8 mouse cellular contexts compared by ENCODE assay signal in genomic region chr12:8301011-8301814, GRCm38 (mm10). TPM values are rescaled to one million over a fixed set of nuclear protein-coding genes. Genes with fewer than 3 reads are reported as not detected.
A peak's percentile ranks its signal among the peaks of the same experiment; 100 is the strongest.
DNase-seq lines count a peak whose midpoint lies in the region; ATAC-seq and TF ChIP-seq lines count a peak whose summit lies in the region.

No protein-coding gene starts in this region.

- H3K4me2 ChIP-seq in limb, embryonic 11.5 days (ENCODE audit: low read depth, severe bottlenecking) = peak overlapping the region; percentile 70
- H3K4me2 ChIP-seq in neural tube, embryonic 15.5 days = peak overlapping the region; percentile 85

- no peak overlapping the region for H3K27ac ChIP-seq in layer of hippocampus, adult 2 months
- H3K27ac ChIP-seq in forebrain, embryonic 10.5 days = 0 out of 2 replicates have a peak overlapping the region, but pooled peaks have one; percentile 16
- no peak overlapping the region for H3K27ac ChIP-seq in limb, embryonic 11.5 days (replicated peaks; ENCODE audit: low read depth, low read length)
- H3K27ac ChIP-seq in neural tube, embryonic 15.5 days (replicated peaks) = no peak overlapping the region

- peak overlapping the region; percentile 52 for H3K4me3 ChIP-seq in layer of hippocampus, adult 2 months
- peak overlapping the region; percentile 54 for H3K4me3 ChIP-seq in forebrain, embryonic 10.5 days
- H3K4me3 ChIP-seq in limb, embryonic 11.5 days (ENCODE audit: low read depth, low read length) = peak overlapping the region; percentile 44
- peak overlapping the region; percentile 44 for H3K4me3 ChIP-seq in neural tube, embryonic 15.5 days (replicated peaks)

- peaks cover 100% of the 10 kb centered on the region for H3K27me3 ChIP-seq in forebrain, embryonic 10.5 days (ENCODE audit: poor library complexity, severe bottlenecking)
- peaks cover 83% of the 10 kb centered on the region for H3K27me3 ChIP-seq in limb, embryonic 11.5 days (ENCODE audit: control insufficient read depth, insufficient read depth, low read length)
- H3K27me3 ChIP-seq in neural tube, embryonic 15.5 days (replicated peaks) = peaks cover 96% of the 10 kb centered on the region

- H3K4me1 ChIP-seq in forebrain, embryonic 10.5 days = peaks cover 49% of the 10 kb centered on the region
- H3K4me1 ChIP-seq in limb, embryonic 11.5 days (ENCODE audit: control insufficient read depth, insufficient read depth, low read length) = peaks cover 13% of the 10 kb centered on the region
- peaks cover 35% of the 10 kb centered on the region for H3K4me1 ChIP-seq in neural tube, embryonic 15.5 days

- no peak for TF ChIP-seq CTCF in layer of hippocampus, adult 2 months (conservative IDR thresholded peaks at IDR 0.05)

- no peaks in the 10 kb centered on the region for H3K36me3 ChIP-seq in forebrain, embryonic 10.5 days (replicated peaks)
- H3K36me3 ChIP-seq in limb, embryonic 11.5 days (ENCODE audit: control insufficient read depth, insufficient read depth, low read length) = no peaks in the 10 kb centered on the region
- no peaks in the 10 kb centered on the region for H3K36me3 ChIP-seq in neural tube, embryonic 15.5 days

- no peaks in the 10 kb centered on the region for H3K9me3 ChIP-seq in forebrain, embryonic 10.5 days
- no peaks in the 10 kb centered on the region for H3K9me3 ChIP-seq in limb, embryonic 11.5 days (ENCODE audit: control insufficient read depth, low read length)
- no peaks in the 10 kb centered on the region for H3K9me3 ChIP-seq in neural tube, embryonic 15.5 days (replicated peaks)

- DNase-seq in layer of hippocampus, adult 2 months (ENCODE audit: low spot score in 2 of 2) = no peak
- DNase-seq in layer of hippocampus, adult 8-10 months (ENCODE audit: low spot score in 2 of 2) = no peak
- DNase-seq in forebrain, embryonic 10.5 days (ENCODE audit: extremely low spot score, low spot score) = no peak
- peak; percentile 61 for DNase-seq in limb, embryonic 11.5 days (ENCODE audit: low spot score)
- DNase-seq in right cerebral cortex, postnatal 4 days = no peak
- no peak for DNase-seq in frontal cortex, postnatal 10 days (ENCODE audit: low spot score in 2 of 2)

- 1% methylated on average over 46 of the region's 46 CpGs for WGBS in forebrain, embryonic 10.5 days
- 3% methylated on average over 42 of the region's 46 CpGs for WGBS in limb, embryonic 11.5 days
- 3% methylated on average over 46 of the region's 46 CpGs for WGBS in neural tube, embryonic 15.5 days

- ATAC-seq in limb, embryonic 11.5 days (ENCODE audit: insufficient number of reproducible peaks, low FRiP score, low TSS enrichment, low read depth) = no peak
- peak; percentile 24; the same call in 1 of the 2 replicates for ATAC-seq in neural tube, embryonic 15.5 days (ENCODE audit: low FRiP score)
- no peak for ATAC-seq in erythroid progenitor cell, adult 5-6 weeks (replicated peaks; ENCODE audit: low FRiP score, poor library complexity, severe bottlenecking)

- peak overlapping the region; percentile 41 for H3K9ac ChIP-seq in limb, embryonic 11.5 days (ENCODE audit: low read length)
- H3K9ac ChIP-seq in neural tube, embryonic 15.5 days (replicated peaks) = peak overlapping the region; percentile 47

RNA-seq across cellular contexts. Expression of gene Gdf7, which starts 0.5 kb away (rescaled TPM):
- total RNA-seq in layer of hippocampus, adult 2 months (2021) = not detected
- under 1 TPM; 0.31 to 0.90 (median 0.69) TPM for total RNA-seq in layer of hippocampus, adult 8-10 months (2022)
- polyA plus RNA-seq in forebrain, embryonic 10.5 days (2016; fragmentation: Nextera tagmentation; extraction: Ambion mirVana) = 0.11 TPM in 1 of 2 replicates, not detected in the other
- polyA plus RNA-seq in limb, embryonic 11.5 days (2014; fragmentation: Nextera tagmentation; extraction: Ambion mirVana) = 0.13 and 0.23 TPM in 2 replicates
- polyA plus RNA-seq in neural tube, embryonic 15.5 days (2015; fragmentation: Nextera tagmentation; extraction: Ambion mirVana) = 0.14 TPM in 1 of 2 replicates, not detected in the other
- total RNA-seq in erythroid progenitor cell, adult 5-6 weeks (2015; ENCODE audit: low replicate concordance) = not detected in 2 replicates
- not detected in 2 replicates for total RNA-seq in erythroid progenitor cell, adult 5-6 weeks (2017; ENCODE audit: low replicate concordance)

RNA-seq across cellular contexts. Expression of gene Hs1bp3, which starts 12.0 kb away (rescaled TPM):
- total RNA-seq in layer of hippocampus, adult 2 months (2021) = 10 to 100 TPM; 12.2 to 15.1 TPM
- 10 to 100 TPM; 16.4 to 20.0 (median 18.7) TPM for total RNA-seq in layer of hippocampus, adult 8-10 months (2022)
- 15.3 and 17.8 TPM in 2 replicates for polyA plus RNA-seq in forebrain, embryonic 10.5 days (2016; fragmentation: Nextera tagmentation; extraction: Ambion mirVana)
- polyA plus RNA-seq in limb, embryonic 11.5 days (2014; fragmentation: Nextera tagmentation; extraction: Ambion mirVana) = 11.8 and 13.0 TPM in 2 replicates
- 8.0 and 10.3 TPM in 2 replicates for polyA plus RNA-seq in neural tube, embryonic 15.5 days (2015; fragmentation: Nextera tagmentation; extraction: Ambion mirVana)
- total RNA-seq in erythroid progenitor cell, adult 5-6 weeks (2015; ENCODE audit: low replicate concordance) = 2.1 and 2.9 TPM in 2 replicates
- total RNA-seq in erythroid progenitor cell, adult 5-6 weeks (2017; ENCODE audit: low replicate concordance) = 0.39 and 0.61 TPM in 2 replicates
